Mouse (Mus musculus) 3134 (cell line): Measurements from ENCODE around the gene Syt11.
"Not testable (repeated sequence)": the region's sequence is repeated elsewhere in the genome, so short reads cannot be mapped to it uniquely, and the experiment has no call there.

ENCODE experiments used
- DNase-seq: peaks from one replicate; pipeline ENCODE4 v3.0.0-alpha.2; 2011; ENCODE audit warnings: low spot score; ENCODE audit not compliant: insufficient read length; ENCODE audit errors: extremely low read depth

The Syt11 gene

GRCm38 (mm10) chr3:88738641-88739040, 36.3 kb downstream of the Syt11 start:
- peak; percentile 36 for DNase-seq

GRCm38 (mm10) chr3:88736556-88736955, 38.4 kb downstream of the Syt11 start:
- peak; percentile 48 for DNase-seq

GRCm38 (mm10) chr3:88719098-88719497, 55.9 kb downstream of the Syt11 start:
- DNase-seq: peak; percentile 33

GRCm38 (mm10) chr3:88717831-88718230, 57.1 kb downstream of the Syt11 start:
- no peak for DNase-seq

GRCm38 (mm10) chr3:88717198-88717798, 57.7 kb downstream of the Syt11 start:
- peak; percentile 54 for DNase-seq

GRCm38 (mm10) chr3:88716399-88717197, 58.4 kb downstream of the Syt11 start, which contains the start of gene Rit1:
Rit1 (plus strand) TSS chr3:88716838.
- peak; percentile 86 for DNase-seq

GRCm38 (mm10) chr3:88715716-88716115, 59.2 kb downstream of the Syt11 start:
- not testable (repeated sequence) for DNase-seq

GRCm38 (mm10) chr3:88714725-88715124, 60.2 kb downstream of the Syt11 start:
- DNase-seq: no peak

- DNase-seq: no peak
Measured at GRCm38 (mm10) chr3:88713709-88714108, 61.3 kb downstream of the Syt11 start.

GRCm38 (mm10) chr3:88701222-88701621, 73.7 kb downstream of the Syt11 start:
- DNase-seq: no peak

- no peak for DNase-seq
Measured at GRCm38 (mm10) chr3:88700247-88700646, 74.7 kb downstream of the Syt11 start.

- DNase-seq: no peak
Measured at GRCm38 (mm10) chr3:88698834-88699233, 76.1 kb downstream of the Syt11 start.

- no peak for DNase-seq
Measured at GRCm38 (mm10) chr3:88698051-88698450, 76.9 kb downstream of the Syt11 start.

GRCm38 (mm10) chr3:88695545-88695944, 79.4 kb downstream of the Syt11 start:
- no peak for DNase-seq
